Mouse (Mus musculus): ENCODE measurements at regions not wholly inside any gene's neighbourhood (a gene's known extent, or its start where the extent isn't known, plus 50 kb on each side); places are given as distances from the start of the nearest gene placed in this dataset.

DNA sequence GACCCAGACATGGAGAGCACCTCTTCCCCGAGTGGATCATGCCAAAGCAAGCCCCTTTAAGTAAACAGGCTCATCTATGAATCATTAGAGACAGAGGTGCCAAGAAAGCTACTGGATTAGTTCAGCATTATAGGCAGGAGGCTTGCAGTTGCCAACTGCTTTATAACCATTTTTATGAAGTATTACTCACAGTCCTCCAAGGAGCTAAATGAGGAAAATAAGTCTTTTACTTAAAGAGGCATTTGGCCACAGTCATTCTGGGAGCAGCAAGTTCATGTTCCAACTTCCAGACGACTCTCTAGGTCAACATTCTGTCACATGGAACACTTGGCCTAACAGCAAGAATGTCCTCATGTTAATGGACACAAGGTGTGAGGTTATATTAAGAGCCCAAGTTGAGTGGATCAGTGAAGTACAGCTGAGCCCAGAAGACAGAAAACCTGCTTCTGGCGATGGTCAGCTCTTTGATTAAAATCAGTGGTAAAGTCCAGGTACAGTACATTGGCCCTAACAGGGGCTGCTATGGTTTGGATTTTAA is 160.0 kb upstream of the Jarid2 start:
- DNase-seq, result peak; percentile 19

DNA sequence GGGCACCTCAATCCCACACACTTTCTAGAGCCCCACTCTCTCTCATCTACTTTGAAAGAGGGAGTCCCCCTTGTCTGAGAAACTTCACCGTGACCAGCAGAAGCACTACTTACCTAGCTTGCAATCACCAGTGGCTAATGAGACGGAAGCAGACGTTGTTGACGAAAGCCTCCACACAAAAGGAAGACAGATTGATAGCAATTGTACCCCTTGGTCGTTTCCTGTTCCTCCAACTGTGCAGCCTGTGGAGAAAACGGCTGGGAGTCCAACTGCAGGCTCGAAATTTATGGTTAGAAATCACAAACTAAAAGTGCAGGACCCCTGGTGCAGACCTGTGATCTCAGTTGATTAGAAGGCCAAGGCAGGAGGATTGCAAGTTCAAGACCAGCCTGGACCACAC is 155.8 kb upstream of the Jarid2 start:
- no peak for DNase-seq

- no peak for DNase-seq
Measured at GRCm38 (mm10) chr13:44579215-44579614, 150.1 kb upstream of the Jarid2 start.

DNA sequence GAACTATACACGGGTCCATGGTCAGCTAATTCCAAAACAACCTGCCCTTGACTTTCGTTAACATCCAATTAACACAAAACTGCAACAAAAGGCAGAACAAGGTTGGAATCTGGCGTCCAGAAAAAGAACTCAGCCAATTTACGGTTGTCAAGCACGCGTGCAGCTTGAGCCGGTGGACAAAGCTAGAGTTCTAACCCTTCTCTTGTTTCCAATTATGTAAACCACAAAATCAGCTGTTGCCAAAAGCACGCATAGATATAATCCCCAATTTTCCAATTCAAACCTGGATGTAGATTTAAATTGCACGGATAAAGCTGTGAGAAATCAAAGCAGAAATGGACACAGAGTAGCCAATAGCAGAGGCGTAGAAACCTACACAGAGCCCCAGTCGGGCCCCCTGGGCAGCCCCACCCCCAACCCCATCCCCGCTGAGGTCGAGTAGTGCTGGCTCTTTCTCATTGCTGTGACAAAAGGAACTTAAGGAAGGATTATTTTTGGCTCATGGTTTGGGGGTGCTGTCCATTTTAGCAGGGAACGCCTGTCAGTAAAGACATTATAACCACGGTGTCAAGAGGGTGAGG is 149.0 kb upstream of the Jarid2 start:
- DNase-seq, result no peak

- no peak for DNase-seq
Measured at GRCm38 (mm10) chr13:44580767-44581166, 148.5 kb upstream of the Jarid2 start.

GRCm38 (mm10) chr13:44581947-44582766 is 147.1 kb upstream of the Jarid2 start:
- DNase-seq, result no peak

GRCm38 (mm10) chr13:44582767-44583085 is 146.5 kb upstream of the Jarid2 start:
- DNase-seq, result no peak

GRCm38 (mm10) chr13:44583614-44584013 is 145.7 kb upstream of the Jarid2 start:
- no peak for DNase-seq

GRCm38 (mm10) chr13:44584151-44584550 is 145.1 kb upstream of the Jarid2 start:
- no peak for DNase-seq

- no peak for DNase-seq
Measured at GRCm38 (mm10) chr13:44584551-44584950, 144.7 kb upstream of the Jarid2 start.

GRCm38 (mm10) chr13:44587846-44588245 is 141.4 kb upstream of the Jarid2 start:
- DNase-seq, result no peak

- DNase-seq, result no peak
Measured at GRCm38 (mm10) chr13:44594645-44595044, 134.6 kb upstream of the Jarid2 start.

DNA sequence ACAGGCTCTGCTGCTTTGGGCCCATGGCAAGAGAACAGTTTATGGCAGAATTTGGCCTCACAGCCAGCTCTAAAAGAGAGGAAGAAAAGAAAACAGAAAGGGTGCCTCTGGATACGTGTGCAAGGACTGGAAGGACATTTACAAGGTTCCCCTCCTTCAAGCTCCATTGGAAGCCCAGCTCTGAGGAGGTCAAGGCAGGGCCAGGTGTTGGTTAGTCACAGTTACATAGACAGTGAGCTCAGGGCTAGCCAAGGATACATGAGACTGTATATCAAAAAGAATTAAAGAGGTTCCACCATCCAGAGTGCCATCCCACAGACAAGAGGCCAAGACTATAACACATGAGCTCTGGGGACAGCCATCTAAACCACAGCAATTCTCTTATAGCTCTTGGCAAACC is 131.6 kb upstream of the Jarid2 start:
- DNase-seq, result no peak

DNA sequence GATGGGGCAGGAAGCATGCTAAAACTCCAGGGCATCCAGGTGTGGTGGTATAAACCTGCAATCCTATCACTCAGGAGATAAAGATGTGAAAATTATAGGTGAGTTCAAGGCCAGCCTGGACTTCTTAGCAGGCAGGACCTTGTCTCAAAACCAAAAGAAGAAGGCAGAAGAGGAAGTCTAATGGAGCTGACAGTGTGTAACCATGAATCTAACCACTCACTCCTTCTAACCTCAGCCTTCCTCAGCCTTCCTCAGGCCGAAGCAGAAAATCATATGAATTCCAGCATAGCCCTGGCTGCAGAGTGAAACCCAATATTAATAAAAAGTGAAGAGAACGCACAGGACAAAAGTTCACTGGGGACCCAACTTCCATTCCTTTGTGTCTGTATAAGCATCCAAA is 128.2 kb upstream of the Jarid2 start:
- no peak for DNase-seq

- DNase-seq, result no peak
Measured at GRCm38 (mm10) chr13:44602658-44603057, 126.6 kb upstream of the Jarid2 start.

DNA sequence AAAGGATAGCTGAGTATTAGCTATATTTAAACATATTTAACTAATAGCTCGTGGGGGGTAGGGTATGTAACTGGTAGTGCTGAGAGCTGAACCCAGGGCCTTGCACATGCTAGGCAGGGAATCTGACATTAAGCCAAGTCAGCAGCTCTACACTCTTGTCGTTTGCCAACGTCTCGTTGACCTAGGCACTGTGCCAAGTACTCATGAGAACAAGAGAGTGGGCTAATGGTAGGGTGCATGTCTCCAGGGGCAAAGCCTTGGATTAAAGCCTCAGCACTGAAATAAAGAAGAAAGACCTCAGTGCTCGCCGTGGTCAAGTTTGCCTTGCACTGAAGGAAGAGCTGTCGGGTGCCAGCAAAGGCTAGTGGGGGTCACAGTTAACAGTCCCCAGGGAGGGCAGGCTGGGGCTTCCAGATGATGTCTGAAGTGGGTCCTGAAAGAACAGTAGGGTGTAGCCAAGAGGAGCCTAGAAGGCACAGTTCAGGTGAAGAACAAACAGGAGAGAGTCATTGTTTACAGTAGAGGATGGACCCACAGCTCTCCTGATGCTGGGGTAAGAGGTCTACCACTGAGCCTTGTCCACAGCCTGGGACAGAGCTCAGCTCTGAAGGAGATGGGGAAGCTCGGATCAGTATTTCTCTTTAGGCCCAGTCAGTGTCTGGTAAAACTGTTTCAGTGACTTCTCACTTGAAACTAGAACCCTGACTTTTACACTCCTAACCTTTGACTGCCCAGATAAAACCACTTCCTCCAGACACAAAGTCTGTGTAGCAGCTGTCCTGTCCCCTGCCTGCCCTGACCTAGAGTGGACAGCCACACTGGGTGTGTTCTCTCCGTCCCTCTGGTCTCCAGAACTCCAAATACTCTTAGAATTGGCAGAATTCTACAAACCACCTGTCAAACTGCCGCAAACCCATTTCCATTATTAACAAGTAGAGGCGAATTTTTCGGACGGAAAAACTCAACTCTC is 121.7 kb upstream of the Jarid2 start:
- DNase-seq, result peak; percentile 45

DNA sequence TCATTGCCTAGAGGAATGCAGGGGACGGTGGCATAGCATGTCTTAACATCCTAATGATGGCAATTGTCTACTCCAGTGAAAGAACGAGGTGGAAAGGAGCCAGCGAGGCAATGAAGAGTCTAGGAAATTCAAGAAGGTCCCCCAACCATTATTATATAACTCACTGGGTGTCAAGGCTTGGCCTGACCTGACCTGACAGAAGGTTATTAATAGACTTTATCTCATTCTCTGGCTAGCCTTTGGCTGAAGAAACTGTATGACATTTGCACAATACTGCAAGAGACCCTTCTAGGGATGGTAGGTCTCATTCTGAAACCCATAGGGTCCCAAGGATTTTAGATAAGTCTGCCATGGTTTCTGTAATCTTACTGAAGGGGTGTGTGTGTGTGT is 121.0 kb upstream of the Jarid2 start:
- no peak for DNase-seq

DNA sequence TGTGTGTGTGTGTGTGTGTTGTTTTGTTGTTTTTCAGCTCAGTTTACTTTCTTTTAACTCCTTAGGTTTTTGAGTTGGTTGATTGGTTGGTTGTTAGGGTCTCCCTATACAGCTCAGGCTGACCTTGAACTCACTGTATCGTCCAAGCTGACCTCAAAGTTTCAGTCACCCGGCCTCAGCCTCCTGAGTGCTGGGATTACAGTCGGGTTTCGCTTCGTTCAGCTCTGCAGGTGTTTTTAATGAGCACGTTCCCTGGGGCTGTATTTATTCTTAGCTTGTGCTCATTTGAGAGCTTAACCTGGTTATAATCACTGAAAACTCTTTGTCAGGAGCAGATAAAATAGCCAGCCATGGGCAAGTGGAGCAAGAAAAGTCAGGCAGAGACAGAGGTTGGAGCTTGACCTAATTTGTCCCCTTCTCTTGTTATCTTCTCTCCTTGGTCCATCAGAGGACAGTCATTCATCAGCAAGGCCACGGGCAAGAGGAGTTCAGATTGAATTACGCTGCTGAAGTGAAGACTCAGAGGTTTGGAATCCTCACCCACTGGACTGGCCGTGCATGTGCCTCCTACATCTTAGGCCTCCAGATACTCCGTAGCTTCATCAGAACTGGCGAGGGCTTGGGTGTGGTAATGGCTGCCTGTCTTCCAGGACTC is 120.5 kb upstream of the Jarid2 start:
- DNase-seq, result peak; percentile 28

GRCm38 (mm10) chr13:44609606-44610005 is 119.7 kb upstream of the Jarid2 start:
- no peak for DNase-seq

DNA sequence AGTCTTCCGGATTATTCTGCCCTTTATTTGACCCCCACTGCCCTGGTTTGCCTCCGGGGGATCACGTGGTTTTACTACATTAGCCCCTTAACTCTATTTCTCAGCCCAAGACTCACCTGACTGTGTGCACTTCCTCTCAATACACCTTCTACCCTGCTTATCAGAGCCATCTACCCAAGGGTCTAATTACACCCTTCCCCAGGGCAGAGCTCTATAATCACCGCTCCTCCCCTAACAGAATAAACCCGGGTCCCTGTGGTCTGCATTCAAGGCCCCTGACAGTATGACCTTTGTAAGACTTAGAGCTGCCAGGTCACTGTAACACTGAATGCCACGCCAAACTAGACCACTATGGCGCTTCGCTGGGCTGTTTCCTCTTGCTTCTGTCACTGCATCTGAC is 113.6 kb upstream of the Jarid2 start:
- DNase-seq, result no peak

- no peak for DNase-seq
Measured at GRCm38 (mm10) chr13:44618368-44618767, 110.9 kb upstream of the Jarid2 start.

GRCm38 (mm10) chr13:44622661-44623355 is 106.5 kb upstream of the Jarid2 start:
- DNase-seq, result peak; percentile 68

Data from heart, postnatal 4 days (tissue).